Mouse (Mus musculus): ENCODE results near the gene Asb14. TPM values are rescaled to one million over a fixed set of nuclear protein-coding genes. Genes with fewer than 3 reads are reported as not detected.

Asb14 gene
- 0.20 TPM in 1 of 2 replicates, not detected in the other for polyA plus RNA-seq (2015; fragmentation: Nextera tagmentation; extraction: Ambion mirVana)

DNA sequence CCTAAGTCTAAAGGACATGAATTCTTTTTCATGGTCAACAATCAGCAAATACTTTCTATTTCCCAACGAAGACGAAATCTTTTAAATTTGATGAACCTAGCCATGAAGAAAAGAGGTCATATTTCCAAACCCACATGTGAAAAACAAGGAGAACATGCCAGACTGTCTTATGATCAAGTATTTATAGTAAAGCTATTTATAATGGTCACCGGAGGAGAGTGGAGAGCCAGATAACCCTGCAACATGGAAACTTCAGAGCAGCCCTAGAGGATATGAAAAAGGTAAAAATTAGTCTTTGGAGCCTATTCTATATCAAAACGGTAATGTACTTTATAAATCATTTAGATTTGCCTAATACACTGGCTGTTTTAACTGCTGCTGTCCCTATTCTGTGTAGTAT is at the start of gene Asb14:
Asb14 (plus strand) TSS at position 166 of the 400 bp plus-strand sequence.
- H3K9ac ChIP-seq = no peak within 1 kb of the TSS
- 91% methylated on average over 4 of the region's 4 CpGs for WGBS
- H3K4me3 ChIP-seq (replicated peaks) = no peak within 1 kb of the TSS
- no peaks in the 10 kb centered on the region for H3K36me3 ChIP-seq
- no peaks in the 10 kb centered on the region for H3K4me1 ChIP-seq (replicated peaks)
- no peaks in the 10 kb centered on the region for H3K9me3 ChIP-seq
- no peak within 1 kb of the TSS for H3K4me2 ChIP-seq (replicated peaks)
- H3K27me3 ChIP-seq (replicated peaks) = no peaks in the 10 kb centered on the region
- no peak within 1 kb of the TSS for H3K27ac ChIP-seq
- ATAC-seq = no peak

DNA sequence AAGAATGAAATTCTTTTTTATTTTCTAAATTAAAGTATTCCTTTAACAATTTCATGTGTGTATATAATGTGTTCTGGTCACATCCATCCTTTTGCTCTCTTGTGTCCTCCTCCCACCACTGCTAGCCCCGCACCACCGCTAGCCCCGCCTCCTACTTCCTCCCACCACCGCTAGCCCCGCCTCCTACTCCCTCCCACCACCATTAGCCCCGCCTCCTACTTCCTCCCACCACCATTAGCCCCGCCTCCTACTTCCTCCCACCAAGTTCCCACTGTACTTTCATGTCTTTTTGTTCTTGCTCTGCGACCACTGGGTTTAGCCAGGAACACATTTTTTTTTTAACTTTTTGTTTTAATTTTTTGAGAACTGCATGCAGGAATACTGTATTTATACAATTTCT is 41.3 kb upstream of the Asb14 start:
- Histone ChIP-seq H3K27ac (no peak overlapping the region), H3K4me3 (replicated peaks) (no peak overlapping the region), H3K36me3 (no peaks in the 10 kb centered on the region), H3K4me2 (replicated peaks) (no peak overlapping the region), H3K9ac (no peak overlapping the region), H3K27me3 (replicated peaks) (no peaks in the 10 kb centered on the region), H3K4me1 (replicated peaks) (no peaks in the 10 kb centered on the region), H3K9me3 (no peaks in the 10 kb centered on the region)
- ATAC-seq = no peak
- 68% methylated on average over 8 of the region's 8 CpGs for WGBS

DNA sequence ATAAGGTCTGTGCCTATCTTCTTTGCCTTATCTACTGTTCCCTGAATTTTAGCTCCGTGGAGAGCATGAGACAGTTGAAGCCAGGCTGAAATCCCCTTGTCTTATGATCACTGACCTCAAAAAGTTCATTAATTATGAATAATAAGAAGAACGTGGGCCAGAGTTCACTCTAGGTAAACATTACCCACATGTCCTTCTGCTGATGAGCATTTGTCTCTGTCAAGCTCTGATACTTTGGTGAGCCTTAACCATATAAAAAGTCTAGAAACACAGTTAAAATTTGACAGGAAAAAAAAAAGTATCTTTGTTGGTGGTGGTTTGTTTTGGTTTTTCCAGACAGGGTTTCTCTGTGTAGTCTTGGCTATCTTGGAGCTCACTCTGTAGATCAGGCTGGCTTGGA is 40.3 kb upstream of the Asb14 start:
- H3K9me3 ChIP-seq = no peaks in the 10 kb centered on the region
- no peak for ATAC-seq
- 47% methylated on average over 2 of the region's 2 CpGs for whole genome bisulfite sequencing
- H3K36me3 ChIP-seq = no peaks in the 10 kb centered on the region
- H3K27me3 ChIP-seq (replicated peaks) = no peaks in the 10 kb centered on the region
- H3K9ac ChIP-seq = no peak overlapping the region
- no peak overlapping the region for H3K27ac ChIP-seq
- H3K4me2 ChIP-seq (replicated peaks) = no peak overlapping the region
- no peak overlapping the region for H3K4me3 ChIP-seq (replicated peaks)
- H3K4me1 ChIP-seq (replicated peaks) = no peaks in the 10 kb centered on the region

DNA sequence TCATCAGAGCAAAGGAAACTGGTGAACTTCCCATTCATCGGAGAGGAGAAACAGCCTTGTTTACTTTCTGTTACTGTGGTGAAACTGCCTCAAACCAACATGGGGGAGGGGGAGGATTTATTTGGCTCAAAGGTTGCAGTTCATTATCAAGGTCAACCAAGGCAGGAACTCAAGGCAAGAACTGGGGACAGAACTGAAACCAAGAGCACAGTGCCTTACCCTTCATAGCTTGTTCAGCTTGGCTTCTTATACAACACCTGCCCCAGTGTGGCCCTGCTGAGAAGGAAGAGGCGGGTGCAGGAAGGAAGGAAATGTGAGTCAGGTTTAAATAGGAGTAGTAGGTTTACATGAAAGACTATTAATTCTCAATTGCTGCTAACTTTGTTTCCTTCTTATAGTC is 36.0 kb upstream of the Asb14 start:
- no peaks in the 10 kb centered on the region for H3K4me1 ChIP-seq (replicated peaks)
- H3K27me3 ChIP-seq (replicated peaks) = no peaks in the 10 kb centered on the region
- H3K9me3 ChIP-seq = no peaks in the 10 kb centered on the region
- H3K36me3 ChIP-seq = no peaks in the 10 kb centered on the region
- H3K4me3 ChIP-seq (replicated peaks) = no peak overlapping the region
- WGBS = 50% methylated on average over 2 of the region's 2 CpGs
- no peak overlapping the region for H3K9ac ChIP-seq
- no peak for ATAC-seq
- no peak overlapping the region for H3K27ac ChIP-seq
- no peak overlapping the region for H3K4me2 ChIP-seq (replicated peaks)

DNA sequence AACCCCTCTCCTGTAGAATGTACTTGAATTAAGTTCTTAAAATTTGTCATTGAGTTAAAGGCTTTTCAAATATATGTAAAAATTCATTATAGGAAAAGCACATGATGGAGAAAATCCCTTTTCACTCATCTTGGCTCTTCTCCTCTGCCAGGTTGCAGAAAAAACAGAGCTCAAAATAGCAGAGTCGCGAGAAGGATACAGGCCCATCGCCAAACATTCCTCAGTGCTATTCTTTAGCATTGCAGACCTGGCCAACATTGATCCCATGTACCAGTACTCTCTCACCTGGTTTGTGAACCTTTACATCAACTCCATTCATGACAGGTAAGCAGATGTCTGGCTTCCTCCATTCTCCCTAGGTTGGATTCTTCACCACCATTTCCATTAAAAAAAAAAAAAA is 35.3 kb upstream of the Asb14 start:
- Histone ChIP-seq H3K27me3 (replicated peaks) (no peaks in the 10 kb centered on the region), H3K9me3 (no peaks in the 10 kb centered on the region), H3K4me2 (replicated peaks) (no peak overlapping the region), H3K4me1 (replicated peaks) (no peaks in the 10 kb centered on the region), H3K9ac (no peak overlapping the region), H3K27ac (no peak overlapping the region), H3K36me3 (no peaks in the 10 kb centered on the region), H3K4me3 (replicated peaks) (no peak overlapping the region)
- WGBS = 81% methylated on average over 3 of the region's 3 CpGs
- ATAC-seq = no peak

DNA sequence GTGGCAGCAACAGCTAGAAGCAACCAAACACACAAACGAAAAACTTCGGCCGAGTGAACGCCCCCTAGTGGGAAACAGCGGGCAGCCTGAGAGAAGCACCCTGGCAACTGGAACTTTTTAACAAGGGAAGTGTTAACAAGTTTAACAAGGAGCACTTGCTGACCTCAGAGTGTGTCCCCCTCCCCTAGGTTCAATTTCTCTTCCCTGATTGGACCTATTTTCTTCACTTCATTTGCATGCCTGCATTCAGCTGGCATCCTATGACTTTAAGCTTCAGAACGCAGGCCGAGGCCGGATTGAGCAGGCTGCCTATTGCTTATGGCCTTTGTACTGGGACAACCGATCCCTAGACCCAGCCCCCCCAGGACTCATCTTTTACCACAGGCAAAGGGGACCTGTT is 27.0 kb upstream of the Asb14 start:
- WGBS = 75% methylated on average over 9 of the region's 9 CpGs
- no peak for ATAC-seq

DNA sequence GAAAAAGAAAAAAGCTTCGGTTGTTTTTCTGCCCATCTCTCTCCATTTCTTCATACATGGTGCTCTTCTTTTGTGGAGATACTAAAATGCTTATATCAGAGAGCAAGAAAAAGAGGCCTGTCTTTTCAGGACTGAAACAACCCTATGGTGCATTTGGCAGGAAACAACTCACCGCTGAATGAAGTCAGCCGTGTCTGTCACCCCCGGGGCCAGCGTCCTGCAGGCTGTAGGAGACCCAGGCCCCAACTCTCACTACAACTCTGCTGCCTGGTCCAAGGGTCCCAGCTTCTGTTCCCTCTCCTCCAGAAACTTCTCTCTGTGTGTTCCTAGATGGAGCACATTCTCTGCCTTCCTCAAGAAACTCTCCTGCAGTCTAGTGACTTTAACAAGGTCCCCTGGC is 26.1 kb upstream of the Asb14 start:
- 82% methylated on average over 5 of the region's 5 CpGs for WGBS
- no peaks in the 10 kb centered on the region for H3K9me3 ChIP-seq
- ATAC-seq = no peak
- H3K4me1 ChIP-seq (replicated peaks) = no peaks in the 10 kb centered on the region
- H3K4me2 ChIP-seq (replicated peaks) = no peak overlapping the region
- H3K27me3 ChIP-seq (replicated peaks) = no peaks in the 10 kb centered on the region
- H3K36me3 ChIP-seq = no peaks in the 10 kb centered on the region
- no peak overlapping the region for H3K27ac ChIP-seq
- H3K4me3 ChIP-seq (replicated peaks) = no peak overlapping the region
- no peak overlapping the region for H3K9ac ChIP-seq

More for the DNA sequence above, 27.0 kb upstream of the Asb14 start:
- no peak overlapping the region for H3K27ac ChIP-seq
- no peaks in the 10 kb centered on the region for H3K36me3 ChIP-seq
- no peaks in the 10 kb centered on the region for H3K4me1 ChIP-seq (replicated peaks)
- H3K27me3 ChIP-seq (replicated peaks) = no peaks in the 10 kb centered on the region
- no peak overlapping the region for H3K4me2 ChIP-seq (replicated peaks)
- no peak overlapping the region for H3K9ac ChIP-seq
- H3K9me3 ChIP-seq = no peaks in the 10 kb centered on the region
- no peak overlapping the region for H3K4me3 ChIP-seq (replicated peaks)

DNA sequence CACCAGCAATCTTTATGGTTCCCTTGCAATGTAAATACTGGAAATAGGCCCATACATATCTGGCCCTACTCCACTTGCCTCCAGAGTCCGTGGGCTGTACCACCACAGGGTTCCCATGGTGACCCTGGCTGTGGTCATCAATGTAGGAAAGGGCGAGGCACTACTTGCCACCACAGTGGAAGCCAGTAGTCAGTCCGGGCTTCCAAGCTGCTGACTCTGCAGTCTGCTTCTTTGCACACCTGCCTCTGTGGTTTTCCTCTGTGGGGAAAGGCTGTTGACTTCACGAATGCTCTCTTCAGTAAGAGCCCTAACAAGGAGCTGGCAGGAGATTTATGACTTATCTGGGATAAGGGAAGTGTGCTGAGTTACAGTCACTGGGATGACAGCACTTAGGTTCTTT is 15.6 kb upstream of the Asb14 start:
- no peak overlapping the region for H3K4me3 ChIP-seq (replicated peaks)
- H3K36me3 ChIP-seq = no peaks in the 10 kb centered on the region
- no peaks in the 10 kb centered on the region for H3K27me3 ChIP-seq (replicated peaks)
- H3K9ac ChIP-seq = no peak overlapping the region
- no peak overlapping the region for H3K4me2 ChIP-seq (replicated peaks)
- WGBS = 60% methylated on average over 4 of the region's 4 CpGs
- no peaks in the 10 kb centered on the region for H3K9me3 ChIP-seq
- no peak overlapping the region for H3K27ac ChIP-seq
- H3K4me1 ChIP-seq (replicated peaks) = no peaks in the 10 kb centered on the region
- ATAC-seq = 0 out of 2 replicates have a peak, but pooled peaks have one; percentile 23

DNA sequence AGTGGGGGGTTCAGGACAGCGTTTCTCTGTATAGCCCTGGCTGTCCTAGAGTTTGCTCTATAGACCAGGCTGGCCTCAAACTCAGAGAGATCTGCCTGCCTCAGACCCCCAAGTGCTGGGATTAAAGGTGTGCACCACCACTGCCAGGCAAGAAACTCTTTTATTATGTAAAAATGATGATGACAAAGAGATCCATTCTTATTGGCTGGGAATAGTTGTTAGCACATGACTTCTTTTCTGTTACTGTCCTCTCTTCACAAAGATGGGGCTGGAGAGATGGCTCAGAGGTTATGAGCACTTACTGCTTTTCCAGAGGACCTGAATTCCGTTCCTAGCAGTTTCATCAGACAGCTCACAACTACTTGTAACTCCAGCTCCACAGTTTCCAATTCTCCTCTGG is 14.4 kb upstream of the Asb14 start:
- Histone ChIP-seq H3K4me1 (replicated peaks) (no peaks in the 10 kb centered on the region), H3K9me3 (no peaks in the 10 kb centered on the region), H3K27me3 (replicated peaks) (no peaks in the 10 kb centered on the region), H3K36me3 (no peaks in the 10 kb centered on the region), H3K4me2 (replicated peaks) (no peak overlapping the region), H3K27ac (no peak overlapping the region), H3K9ac (no peak overlapping the region), H3K4me3 (replicated peaks) (no peak overlapping the region)
- 80% methylated on average over 2 of the region's 2 CpGs for WGBS
- ATAC-seq = no peak

DNA sequence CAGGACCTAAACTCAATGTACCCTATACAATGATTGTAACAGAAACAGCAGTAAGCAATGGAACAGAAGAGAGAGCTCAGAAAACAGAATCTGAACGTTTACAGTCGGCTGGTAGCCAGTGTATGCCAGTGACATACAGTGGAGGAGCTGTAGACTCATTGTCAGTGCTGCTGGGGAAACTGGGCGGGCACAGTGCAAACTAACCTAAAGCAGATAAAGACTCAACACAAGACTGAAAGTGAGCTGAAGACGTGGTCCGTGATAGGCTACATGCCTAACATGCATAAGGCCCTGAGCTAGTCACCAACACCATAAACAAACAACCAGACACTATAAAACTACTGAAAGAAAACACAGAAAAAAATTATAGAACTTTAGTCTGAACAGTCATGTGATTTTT is 12.7 kb upstream of the Asb14 start:
- Histone ChIP-seq H3K36me3 (no peaks in the 10 kb centered on the region), H3K27ac (no peak overlapping the region), H3K9ac (no peak overlapping the region), H3K27me3 (replicated peaks) (no peaks in the 10 kb centered on the region), H3K4me1 (replicated peaks) (no peaks in the 10 kb centered on the region), H3K9me3 (no peaks in the 10 kb centered on the region), H3K4me3 (replicated peaks) (no peak overlapping the region), H3K4me2 (replicated peaks) (no peak overlapping the region)
- WGBS = 83% methylated on average over 5 of the region's 5 CpGs
- ATAC-seq = no peak

DNA sequence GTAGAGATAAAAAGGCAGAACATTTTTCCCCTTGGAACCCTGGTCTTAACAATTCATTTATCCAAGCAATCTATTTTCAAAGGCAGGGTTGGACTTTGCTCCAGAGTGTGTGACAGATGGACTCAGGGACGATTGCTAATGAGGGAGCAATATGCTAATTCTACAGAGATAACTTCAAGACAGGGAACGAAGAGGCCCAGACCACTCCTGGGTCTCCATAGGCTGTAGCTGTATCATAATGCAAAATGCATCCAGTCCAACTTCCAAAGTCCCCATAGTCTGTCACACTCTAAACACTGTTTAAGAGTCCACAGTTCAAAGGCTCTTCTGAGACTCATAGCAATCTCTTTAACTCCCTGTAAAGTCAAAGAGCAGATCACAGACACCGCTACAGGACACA is 7.1 kb upstream of the Asb14 start:
- Histone ChIP-seq H3K36me3 (no peaks in the 10 kb centered on the region), H3K9me3 (no peaks in the 10 kb centered on the region), H3K4me3 (replicated peaks) (no peak overlapping the region), H3K27ac (no peak overlapping the region), H3K4me1 (replicated peaks) (no peaks in the 10 kb centered on the region), H3K27me3 (replicated peaks) (no peaks in the 10 kb centered on the region), H3K4me2 (replicated peaks) (no peak overlapping the region), H3K9ac (no peak overlapping the region)
- peak; percentile 98 for ATAC-seq
- WGBS = 64% methylated on average over 3 of the region's 3 CpGs

DNA sequence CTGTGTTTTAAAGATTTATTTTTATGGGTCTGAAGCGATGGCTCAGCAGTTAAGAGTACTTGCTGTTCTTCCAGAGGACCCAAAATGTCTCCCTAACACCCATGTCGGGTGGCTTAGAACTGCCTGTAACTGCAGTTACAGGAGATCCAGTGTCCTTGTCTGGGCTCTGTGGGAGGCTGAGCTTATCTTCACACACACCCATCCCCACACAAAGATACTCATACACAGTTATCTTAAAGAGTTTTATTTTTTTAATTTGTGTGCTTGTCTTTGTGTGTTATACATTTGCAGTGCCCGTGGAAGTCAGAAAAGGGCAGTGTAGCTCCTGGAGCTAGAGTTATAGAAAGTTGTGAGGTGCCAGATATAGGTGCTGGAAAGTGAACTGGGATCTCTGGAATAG is 3.6 kb upstream of the Asb14 start:
- Histone ChIP-seq H3K4me3 (replicated peaks) (no peak overlapping the region), H3K9ac (no peak overlapping the region), H3K36me3 (no peaks in the 10 kb centered on the region), H3K9me3 (no peaks in the 10 kb centered on the region), H3K4me2 (replicated peaks) (no peak overlapping the region), H3K27me3 (replicated peaks) (no peaks in the 10 kb centered on the region), H3K27ac (no peak overlapping the region), H3K4me1 (replicated peaks) (no peaks in the 10 kb centered on the region)
- WGBS = 81% methylated on average over 3 of the region's 3 CpGs
- no peak for ATAC-seq

DNA sequence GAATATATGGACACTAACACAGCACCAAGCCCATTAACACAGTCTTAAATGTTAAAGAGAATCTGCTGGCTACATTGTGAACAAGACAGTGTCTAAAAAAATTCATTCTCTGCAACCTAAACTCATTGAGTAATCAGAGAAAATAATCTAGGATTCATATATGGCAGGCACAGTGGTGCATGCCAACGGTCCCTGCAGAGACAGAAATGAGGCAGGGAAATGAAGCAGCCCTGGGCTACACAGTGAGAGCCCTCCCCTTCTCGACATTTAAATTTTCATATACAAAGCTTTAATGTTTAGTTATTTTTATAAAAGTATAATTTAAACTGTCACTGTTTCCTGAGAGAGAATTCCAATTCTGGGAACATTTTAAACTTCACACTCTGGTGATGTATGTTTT is 5.1 kb downstream of the Asb14 start:
- no peaks in the 10 kb centered on the region for H3K36me3 ChIP-seq
- H3K4me3 ChIP-seq (replicated peaks) = no peak overlapping the region
- H3K9ac ChIP-seq = no peak overlapping the region
- no peak for ATAC-seq
- no peak overlapping the region for H3K4me2 ChIP-seq (replicated peaks)
- no peaks in the 10 kb centered on the region for H3K9me3 ChIP-seq
- no peak overlapping the region for H3K27ac ChIP-seq
- 72% methylated on average over 2 of the region's 2 CpGs for WGBS
- no peaks in the 10 kb centered on the region for H3K27me3 ChIP-seq (replicated peaks)
- H3K4me1 ChIP-seq (replicated peaks) = no peaks in the 10 kb centered on the region

DNA sequence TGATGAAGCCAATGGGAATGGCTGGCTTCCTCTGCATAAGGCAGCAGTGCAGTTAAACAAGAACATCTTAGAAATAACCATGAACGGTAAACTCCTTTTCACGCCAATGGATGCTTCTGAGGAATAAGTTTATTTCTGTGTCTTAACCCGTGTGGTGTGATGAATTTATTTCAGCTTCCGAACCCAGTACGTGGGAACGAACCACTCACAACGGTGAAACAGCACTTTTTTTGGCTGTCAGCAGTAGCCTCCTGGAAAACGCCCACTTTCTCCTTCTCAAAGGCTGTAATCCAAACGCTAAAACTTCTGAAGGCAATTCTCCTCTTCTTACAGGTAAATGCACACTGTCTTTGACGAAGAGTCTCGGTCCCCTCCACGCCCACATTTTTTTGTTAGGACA is 6.5 kb downstream of the Asb14 start:
- Histone ChIP-seq H3K9me3 (no peaks in the 10 kb centered on the region), H3K4me3 (replicated peaks) (no peak overlapping the region), H3K36me3 (no peaks in the 10 kb centered on the region), H3K4me1 (replicated peaks) (no peaks in the 10 kb centered on the region), H3K4me2 (replicated peaks) (no peak overlapping the region), H3K27ac (no peak overlapping the region), H3K9ac (no peak overlapping the region), H3K27me3 (replicated peaks) (no peaks in the 10 kb centered on the region)
- no peak for ATAC-seq
- WGBS = 79% methylated on average over 12 of the region's 12 CpGs

All from intestine, embryonic 15.5 days (tissue).